Mouse (Mus musculus) E14TG2a.4 (cell line): ENCODE measurements at regions not wholly inside any gene's neighbourhood (a gene's known extent, or its start where the extent isn't known, plus 50 kb on each side); places are given as distances from the start of the nearest gene placed in this dataset.

Experiments used
- H3K27me3 ChIP-seq: 2 replicates; pipeline ENCODE4 v1.6.1; 2014; ENCODE audit warnings: low read length, control low read depth; ENCODE audit not compliant: insufficient read depth
- H3K36me3 ChIP-seq: 2 replicates; pipeline ENCODE4 v1.6.1; 2014; ENCODE audit warnings: low read length, control low read depth; ENCODE audit not compliant: insufficient read depth
- H3K4me1 ChIP-seq: replicated peaks from 2 replicates; pipeline ENCODE4 v1.6.1; 2014; ENCODE audit warnings: low read depth, low read length, control low read depth
- H3K4me3 ChIP-seq: replicated peaks from 2 replicates; pipeline ENCODE4 v1.5.1; 2014; ENCODE audit warnings: mild to moderate bottlenecking, low read length
- H3K9me3 ChIP-seq: 2 replicates; pipeline ENCODE4 v1.6.1; 2014; ENCODE audit warnings: low read length, control low read depth
- CTCF ChIP-seq: conservative IDR thresholded peaks from 2 replicates; pipeline ENCODE4 v1.5.1; 2014; ENCODE audit warnings: low read length
- NANOG ChIP-seq: IDR thresholded peaks from 2 replicates; pipeline ENCODE4 v1.6.1; 2014; ENCODE audit warnings: borderline replicate concordance, low read length, mixed read lengths
- POU5F1 ChIP-seq: IDR thresholded peaks from 2 replicates; pipeline ENCODE4 v1.6.1; 2014; ENCODE audit warnings: low read length, borderline replicate concordance

DNA sequence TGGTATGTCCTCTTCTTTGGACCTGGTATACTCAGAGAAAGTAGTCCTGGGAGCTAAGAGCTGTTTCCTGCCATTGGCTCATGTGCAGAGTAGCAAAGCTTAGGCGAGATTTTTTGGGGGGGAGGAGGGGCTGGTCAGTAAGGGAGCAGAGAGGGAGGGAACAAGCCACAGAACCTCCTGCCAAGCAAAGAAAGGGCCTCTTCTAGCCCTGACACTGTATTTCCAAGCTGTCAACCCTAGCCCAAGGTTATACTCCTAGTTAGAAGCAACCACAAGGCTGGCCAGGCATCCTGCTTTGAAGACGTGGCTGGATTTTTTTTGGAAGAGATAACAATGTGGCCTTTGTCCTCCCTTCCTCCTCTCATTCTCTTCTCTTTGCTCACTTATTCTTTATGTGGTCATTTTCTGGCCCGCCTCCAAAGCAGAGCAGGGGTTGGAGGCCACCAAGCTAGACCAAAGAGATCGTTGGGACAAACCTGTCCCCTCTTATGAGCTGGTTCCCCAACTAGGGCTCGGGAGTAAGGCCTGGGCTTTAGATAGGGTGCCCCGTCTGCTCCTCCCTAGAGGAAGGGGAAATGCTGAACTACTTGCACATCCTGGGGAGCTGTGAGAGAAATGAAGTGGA, 146.4 kb downstream of the Pja1 start:
- H3K27me3 ChIP-seq, result peaks cover 3% of the 10 kb centered on the region; the same call in 1 of the 2 replicates
- TF ChIP-seq NANOG, result no peak
- TF ChIP-seq CTCF, result no peak
- TF ChIP-seq POU5F1, result no peak

DNA sequence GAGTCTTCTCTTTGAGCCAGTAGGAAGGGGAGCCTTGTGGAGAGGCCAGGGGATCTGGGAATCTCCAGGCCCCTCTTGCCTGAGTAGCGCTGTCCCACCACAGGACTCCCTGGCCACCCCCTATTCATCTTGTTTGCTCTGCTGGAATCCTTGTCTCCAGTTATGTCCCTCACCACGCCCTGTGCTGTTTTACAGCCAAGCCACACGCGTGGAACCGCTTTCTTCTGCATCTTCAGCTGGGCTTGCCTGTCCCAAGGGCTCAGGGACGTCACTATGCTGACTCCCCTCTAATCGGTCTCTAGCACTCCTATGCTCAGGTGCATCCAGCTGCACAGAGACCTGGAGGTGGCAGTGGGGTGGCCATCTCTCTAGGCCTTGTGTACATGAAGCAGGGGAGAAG, 151.3 kb downstream of the Pja1 start:
- TF ChIP-seq CTCF (no peak), POU5F1 (no peak), NANOG (no peak)
- Histone ChIP-seq H3K4me1 (peaks cover 22% of the 10 kb centered on the region), H3K27me3 (peaks cover 11% of the 10 kb centered on the region; the same call in 1 of the 2 replicates), H3K9me3 (no peaks in the 10 kb centered on the region), H3K36me3 (no peaks in the 10 kb centered on the region), H3K4me3 (no peak overlapping the region)

More for the DNA sequence above, 146.4 kb downstream of the Pja1 start:
- Histone ChIP-seq H3K4me1 (peaks cover 66% of the 10 kb centered on the region), H3K9me3 (no peaks in the 10 kb centered on the region), H3K4me3 (no peak overlapping the region), H3K36me3 (no peaks in the 10 kb centered on the region)

DNA sequence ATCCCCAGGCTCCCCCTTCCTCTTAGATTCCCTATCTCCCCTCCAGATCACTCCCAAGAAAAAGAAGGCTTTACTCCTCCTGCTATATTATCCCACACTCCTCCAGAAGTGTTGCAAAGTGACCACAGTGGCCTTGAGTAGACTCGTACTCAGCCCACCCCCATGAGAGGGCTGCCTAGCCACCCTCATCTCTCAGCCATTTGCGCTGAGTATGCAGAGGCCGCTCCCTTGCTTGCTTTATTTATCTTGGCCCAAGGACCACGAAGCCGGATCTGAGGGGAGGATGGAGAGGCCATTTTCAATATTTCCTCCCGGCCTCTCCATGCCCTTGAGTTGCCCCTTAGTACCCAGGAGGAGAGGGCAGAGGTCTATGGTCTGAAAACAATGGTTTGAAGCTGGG, 151.9 kb downstream of the Pja1 start:
- Histone ChIP-seq H3K27me3 (peaks cover 11% of the 10 kb centered on the region; the same call in 1 of the 2 replicates), H3K9me3 (no peaks in the 10 kb centered on the region), H3K4me3 (no peak overlapping the region), H3K36me3 (no peaks in the 10 kb centered on the region), H3K4me1 (peaks cover 22% of the 10 kb centered on the region)
- TF ChIP-seq CTCF (no peak), POU5F1 (no peak)

DNA sequence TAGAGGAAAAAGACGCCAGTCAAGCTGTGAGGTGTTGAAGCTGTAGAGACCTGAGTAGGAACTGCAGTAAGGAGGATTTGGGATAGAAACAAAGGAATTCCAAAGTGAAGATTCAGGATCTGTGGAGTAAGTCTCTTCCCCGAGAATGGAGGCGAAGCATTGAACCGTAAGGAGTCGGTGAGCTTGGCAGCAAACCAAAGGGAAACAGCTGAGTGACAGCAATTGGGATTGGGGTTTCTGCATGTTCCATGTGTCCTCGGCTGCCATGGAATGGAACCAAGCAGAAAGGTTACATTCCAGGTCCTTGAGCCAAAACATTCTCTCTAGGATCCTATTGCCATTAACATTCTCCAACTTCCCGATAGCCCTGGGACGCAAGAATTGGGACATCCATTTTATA, 152.9 kb downstream of the Pja1 start:
- Histone ChIP-seq H3K36me3 (no peaks in the 10 kb centered on the region), H3K4me1 (peaks cover 21% of the 10 kb centered on the region), H3K9me3 (no peaks in the 10 kb centered on the region), H3K4me3 (no peak overlapping the region), H3K27me3 (peaks cover 9% of the 10 kb centered on the region; the same call in 1 of the 2 replicates)
- no peak for TF ChIP-seq POU5F1
- no peak for TF ChIP-seq CTCF
- no peak for TF ChIP-seq NANOG

DNA sequence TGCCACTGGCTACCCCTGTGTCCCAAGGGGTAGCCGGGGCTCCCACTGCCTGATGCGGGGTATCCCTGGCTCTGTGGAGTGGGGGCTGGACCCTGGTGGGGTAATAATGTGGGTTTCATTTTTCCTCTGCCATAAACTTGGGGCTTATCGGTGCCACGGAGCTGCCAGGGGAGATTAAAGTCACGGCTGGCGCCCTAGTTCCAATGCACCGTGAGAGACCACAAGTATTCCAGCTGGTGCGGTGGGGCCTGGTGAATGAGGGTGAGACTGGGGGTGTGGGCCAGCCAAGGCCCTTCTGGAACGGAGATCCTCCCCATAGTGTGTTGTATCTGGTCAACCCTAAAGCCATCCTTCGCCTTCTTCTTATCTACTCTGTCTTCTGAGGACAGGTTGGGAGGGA, 153.3 kb downstream of the Pja1 start:
- no peaks in the 10 kb centered on the region for H3K9me3 ChIP-seq
- H3K4me3 ChIP-seq, result no peak overlapping the region
- H3K27me3 ChIP-seq, result peaks cover 9% of the 10 kb centered on the region; the same call in 1 of the 2 replicates
- H3K4me1 ChIP-seq, result peaks cover 17% of the 10 kb centered on the region
- no peak for TF ChIP-seq CTCF
- no peak for TF ChIP-seq POU5F1
- no peak for TF ChIP-seq NANOG
- H3K36me3 ChIP-seq, result no peaks in the 10 kb centered on the region

DNA sequence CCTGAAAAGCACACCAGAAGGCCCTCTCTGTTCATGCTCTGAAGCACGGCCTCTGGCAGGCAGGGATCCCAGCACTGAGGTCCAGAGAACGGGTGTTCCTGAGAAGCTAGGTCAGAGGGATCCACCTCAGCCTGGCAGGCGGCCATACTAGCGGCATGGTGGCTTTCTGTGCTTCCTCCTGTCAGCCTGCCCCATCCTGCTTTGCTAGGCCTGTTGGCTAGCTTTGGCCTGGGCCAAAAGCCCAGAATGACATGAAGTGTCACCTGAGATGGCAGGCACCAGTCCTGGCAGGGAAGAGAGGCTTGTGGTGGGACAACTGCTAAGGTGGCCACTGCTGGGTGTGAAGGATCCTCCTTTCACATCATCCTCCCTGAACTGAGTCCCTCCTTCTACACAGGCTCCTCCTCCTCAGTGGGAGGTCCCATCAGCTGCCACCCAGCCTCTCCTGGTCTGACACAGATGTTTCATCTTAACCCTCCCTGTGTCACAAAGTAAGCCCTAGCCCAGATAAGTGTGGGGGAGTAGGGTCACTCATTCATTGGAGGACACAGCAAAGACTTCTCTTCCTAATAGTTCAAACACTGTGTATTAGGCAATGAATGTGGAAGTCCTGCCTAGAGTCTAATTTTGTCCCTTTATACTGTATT, 154.5 kb downstream of the Pja1 start:
- no peaks in the 10 kb centered on the region for H3K36me3 ChIP-seq

DNA sequence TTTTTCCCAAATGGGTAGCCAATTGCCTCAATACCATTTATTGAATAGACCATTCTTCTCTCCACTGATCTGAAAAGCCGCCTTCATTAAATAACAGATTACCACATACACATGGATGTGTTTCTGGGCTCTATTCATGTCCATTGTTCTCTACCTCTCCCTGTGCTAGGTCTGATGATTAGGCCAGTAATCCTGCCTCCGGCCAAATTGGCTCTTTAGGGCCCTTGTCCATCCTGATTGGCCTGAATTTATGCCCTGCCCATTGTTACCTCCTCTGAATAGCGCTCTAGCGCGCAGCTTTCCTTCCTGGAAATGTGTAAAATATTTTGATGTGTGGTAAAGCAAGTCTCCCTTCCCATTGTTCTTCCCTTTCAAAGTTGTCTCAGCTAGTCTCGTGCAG, 163.2 kb downstream of the Efnb1 start:
- Histone ChIP-seq H3K27me3 (peaks cover 12% of the 10 kb centered on the region; the same call in 1 of the 2 replicates), H3K36me3 (no peaks in the 10 kb centered on the region), H3K9me3 (no peaks in the 10 kb centered on the region), H3K4me3 (no peak overlapping the region), H3K4me1 (no peaks in the 10 kb centered on the region; the same call in 1 of the 2 replicates)
- TF ChIP-seq NANOG, result no peak
- TF ChIP-seq CTCF, result no peak
- no peak for TF ChIP-seq POU5F1

More for the DNA sequence above, 154.5 kb downstream of the Pja1 start:
- Histone ChIP-seq H3K9me3 (no peaks in the 10 kb centered on the region), H3K27me3 (peaks cover 9% of the 10 kb centered on the region; the same call in 1 of the 2 replicates), H3K4me1 (peaks cover 7% of the 10 kb centered on the region; the same call in 1 of the 2 replicates), H3K4me3 (no peak overlapping the region)
- TF ChIP-seq POU5F1, result no peak
- no peak for TF ChIP-seq CTCF
- no peak for TF ChIP-seq NANOG

DNA sequence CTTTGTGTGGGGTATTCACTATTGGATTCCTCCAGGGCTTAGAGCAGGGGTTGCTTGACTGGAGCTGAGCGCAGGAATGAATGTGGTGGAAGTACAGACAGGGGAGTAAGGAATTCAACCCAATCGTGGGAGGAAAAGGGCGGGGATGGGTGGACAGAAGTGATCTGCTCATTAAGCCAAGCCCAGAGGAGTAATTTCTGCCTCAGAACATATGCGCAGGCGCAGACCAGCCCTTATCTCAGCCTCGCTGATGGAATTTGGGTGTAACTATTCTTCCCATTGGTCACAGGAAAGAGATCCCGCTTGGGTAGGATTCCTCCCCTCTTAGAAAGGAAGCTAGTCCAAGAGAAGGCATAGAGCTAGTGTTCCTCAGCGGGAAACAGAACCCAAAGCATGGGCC, 158.8 kb downstream of the Efnb1 start:
- no peak overlapping the region for H3K4me3 ChIP-seq
- no peaks in the 10 kb centered on the region for H3K36me3 ChIP-seq
- TF ChIP-seq CTCF (no peak), NANOG (no peak), POU5F1 (no peak)
- no peaks in the 10 kb centered on the region; the same call in 1 of the 2 replicates for H3K4me1 ChIP-seq
- H3K9me3 ChIP-seq, result no peaks in the 10 kb centered on the region
- H3K27me3 ChIP-seq, result peaks cover 18% of the 10 kb centered on the region
